Mouse (Mus musculus): Measurements from ENCODE around the gene 2410015M20Rik. TPM values are rescaled to one million over a fixed set of nuclear protein-coding genes. Genes with fewer than 3 reads are reported as not detected.
"Not testable (repeated sequence)": the region's sequence is repeated elsewhere in the genome, so short reads cannot be mapped to it uniquely, and the experiment has no call there.

2410015M20Rik gene
- polyA plus RNA-seq, 1 experiment from 2014 or later = 129 TPM

- not testable (repeated sequence) for H3K9me3 ChIP-seq (replicated peaks; ENCODE audit: control insufficient read depth, low read length); H3K4me2 ChIP-seq (ENCODE audit: low read depth, low read length); H3K9ac ChIP-seq (ENCODE audit: low read depth, low read length); ATAC-seq (ENCODE audit: low read depth); H3K36me3 ChIP-seq (ENCODE audit: control insufficient read depth, insufficient read depth); H3K27me3 ChIP-seq (ENCODE audit: control insufficient read depth, insufficient read depth, low read depth, low read length); H3K27ac ChIP-seq (ENCODE audit: low read length); H3K4me3 ChIP-seq (ENCODE audit: low read depth, low read length)
- peaks cover 21% of the 10 kb centered on the region for H3K4me1 ChIP-seq (ENCODE audit: control insufficient read depth, low read depth, low read length)
- WGBS (ENCODE audit: insufficient replicate concordance) = 69% methylated on average over 26 of the region's 27 CpGs
Measured at GRCm38 (mm10) chr17:56629800-56630781, 20.5 kb upstream of the 2410015M20Rik start.

GRCm38 (mm10) chr17:56627530-56628277 lies 18.1 kb upstream of the 2410015M20Rik start, which contains the start of gene Catsperd:
TSS of gene Catsperd (plus strand) at chr17:56628143.
- Histone ChIP-seq H3K27me3 (ENCODE audit: control insufficient read depth, insufficient read depth, low read depth, low read length) (no peaks in the 10 kb centered on the region), H3K9ac (ENCODE audit: low read depth, low read length) (no peak within 1 kb of the TSS), H3K27ac (ENCODE audit: low read length) (peak within 1 kb of the TSS; percentile 49), H3K4me1 (ENCODE audit: control insufficient read depth, low read depth, low read length) (peaks cover 25% of the 10 kb centered on the region), H3K4me3 (ENCODE audit: low read depth, low read length) (peak within 1 kb of the TSS; percentile 81), H3K4me2 (ENCODE audit: low read depth, low read length) (peak within 1 kb of the TSS; percentile 96), H3K36me3 (ENCODE audit: control insufficient read depth, insufficient read depth) (peaks cover 2% of the 10 kb centered on the region; the same call in 1 of the 2 replicates), H3K9me3 (replicated peaks; ENCODE audit: control insufficient read depth, low read length) (no peaks in the 10 kb centered on the region)
- ATAC-seq (ENCODE audit: low read depth) = no peak
- WGBS (ENCODE audit: insufficient replicate concordance) = 11% methylated on average over 26 of the region's 26 CpGs

GRCm38 (mm10) chr17:56626754-56627470 lies 17.3 kb upstream of the 2410015M20Rik start, which contains the start of gene Lonp1:
TSS of gene Lonp1 (minus strand) at chr17:56626887.
- H3K4me2 ChIP-seq (ENCODE audit: low read depth, low read length) = peak within 1 kb of the TSS; percentile 96
- peak; percentile 90 for ATAC-seq (ENCODE audit: low read depth)
- H3K9ac ChIP-seq (ENCODE audit: low read depth, low read length) = peak within 1 kb of the TSS; percentile 74
- no peaks in the 10 kb centered on the region for H3K9me3 ChIP-seq (replicated peaks; ENCODE audit: control insufficient read depth, low read length)
- H3K36me3 ChIP-seq (ENCODE audit: control insufficient read depth, insufficient read depth) = peaks cover 7% of the 10 kb centered on the region
- peaks cover 25% of the 10 kb centered on the region for H3K4me1 ChIP-seq (ENCODE audit: control insufficient read depth, low read depth, low read length)
- peak within 1 kb of the TSS; percentile 81 for H3K4me3 ChIP-seq (ENCODE audit: low read depth, low read length)
- peak within 1 kb of the TSS; percentile 49 for H3K27ac ChIP-seq (ENCODE audit: low read length)
- under 1% methylated on average over 50 of the region's 51 CpGs for WGBS (ENCODE audit: insufficient replicate concordance)
- no peaks in the 10 kb centered on the region for H3K27me3 ChIP-seq (ENCODE audit: control insufficient read depth, insufficient read depth, low read depth, low read length)

- H3K4me1 ChIP-seq (ENCODE audit: control insufficient read depth, low read depth, low read length) = peaks cover 25% of the 10 kb centered on the region
- ATAC-seq (ENCODE audit: low read depth) = peak; percentile 20; the same call in 1 of the 2 replicates
- no peaks in the 10 kb centered on the region for H3K27me3 ChIP-seq (ENCODE audit: control insufficient read depth, insufficient read depth, low read depth, low read length)
- H3K4me2 ChIP-seq (ENCODE audit: low read depth, low read length) = peak overlapping the region; percentile 96
- WGBS (ENCODE audit: insufficient replicate concordance) = under 1% methylated on average over 32 of the region's 32 CpGs
- H3K9ac ChIP-seq (ENCODE audit: low read depth, low read length) = peak overlapping the region; percentile 74
- 0 out of 2 replicates have a peak overlapping the region, but pooled peaks have one; percentile 9 for H3K27ac ChIP-seq (ENCODE audit: low read length)
- peak overlapping the region; percentile 81 for H3K4me3 ChIP-seq (ENCODE audit: low read depth, low read length)
- H3K36me3 ChIP-seq (ENCODE audit: control insufficient read depth, insufficient read depth) = peaks cover 7% of the 10 kb centered on the region
- no peaks in the 10 kb centered on the region for H3K9me3 ChIP-seq (replicated peaks; ENCODE audit: control insufficient read depth, low read length)
Measured at GRCm38 (mm10) chr17:56626260-56626659, 16.7 kb upstream of the 2410015M20Rik start.

GRCm38 (mm10) chr17:56625495-56625894 lies 15.9 kb upstream of the 2410015M20Rik start:
- Histone ChIP-seq H3K27ac (ENCODE audit: low read length) (no peak overlapping the region), H3K36me3 (ENCODE audit: control insufficient read depth, insufficient read depth) (peaks cover 12% of the 10 kb centered on the region), H3K4me2 (ENCODE audit: low read depth, low read length) (peak overlapping the region; percentile 96), H3K27me3 (ENCODE audit: control insufficient read depth, insufficient read depth, low read depth, low read length) (no peaks in the 10 kb centered on the region), H3K9me3 (replicated peaks; ENCODE audit: control insufficient read depth, low read length) (no peaks in the 10 kb centered on the region), H3K4me1 (ENCODE audit: control insufficient read depth, low read depth, low read length) (peaks cover 25% of the 10 kb centered on the region), H3K9ac (ENCODE audit: low read depth, low read length) (peak overlapping the region; percentile 74; the same call in 1 of the 2 replicates), H3K4me3 (ENCODE audit: low read depth, low read length) (peak overlapping the region; percentile 81)
- WGBS (ENCODE audit: insufficient replicate concordance) = 48% methylated on average over 3 of the region's 3 CpGs
- ATAC-seq (ENCODE audit: low read depth) = no peak

GRCm38 (mm10) chr17:56617628-56618027 lies 8.1 kb upstream of the 2410015M20Rik start:
- 83% methylated on average over 8 of the region's 8 CpGs for WGBS (ENCODE audit: insufficient replicate concordance)
- H3K4me1 ChIP-seq (ENCODE audit: control insufficient read depth, low read depth, low read length) = peaks cover 12% of the 10 kb centered on the region
- no peak overlapping the region for H3K9ac ChIP-seq (ENCODE audit: low read depth, low read length)
- no peak overlapping the region for H3K4me2 ChIP-seq (ENCODE audit: low read depth, low read length)
- H3K27me3 ChIP-seq (ENCODE audit: control insufficient read depth, insufficient read depth, low read depth, low read length) = no peaks in the 10 kb centered on the region
- H3K4me3 ChIP-seq (ENCODE audit: low read depth, low read length) = no peak overlapping the region
- no peak overlapping the region for H3K27ac ChIP-seq (ENCODE audit: low read length)
- no peaks in the 10 kb centered on the region for H3K9me3 ChIP-seq (replicated peaks; ENCODE audit: control insufficient read depth, low read length)
- ATAC-seq (ENCODE audit: low read depth) = no peak
- peaks cover 50% of the 10 kb centered on the region for H3K36me3 ChIP-seq (ENCODE audit: control insufficient read depth, insufficient read depth)

GRCm38 (mm10) chr17:56616725-56617124 lies 7.2 kb upstream of the 2410015M20Rik start:
- no peaks in the 10 kb centered on the region for H3K9me3 ChIP-seq (replicated peaks; ENCODE audit: control insufficient read depth, low read length)
- peaks cover 21% of the 10 kb centered on the region for H3K4me1 ChIP-seq (ENCODE audit: control insufficient read depth, low read depth, low read length)
- no peak overlapping the region for H3K4me2 ChIP-seq (ENCODE audit: low read depth, low read length)
- peaks cover 45% of the 10 kb centered on the region for H3K36me3 ChIP-seq (ENCODE audit: control insufficient read depth, insufficient read depth)
- no peak overlapping the region for H3K9ac ChIP-seq (ENCODE audit: low read depth, low read length)
- H3K27ac ChIP-seq (ENCODE audit: low read length) = no peak overlapping the region
- ATAC-seq (ENCODE audit: low read depth) = no peak
- no peak overlapping the region for H3K4me3 ChIP-seq (ENCODE audit: low read depth, low read length)
- WGBS (ENCODE audit: insufficient replicate concordance) = 72% methylated on average over 3 of the region's 3 CpGs
- no peaks in the 10 kb centered on the region for H3K27me3 ChIP-seq (ENCODE audit: control insufficient read depth, insufficient read depth, low read depth, low read length)

- no peaks in the 10 kb centered on the region for H3K27me3 ChIP-seq (ENCODE audit: control insufficient read depth, insufficient read depth, low read depth, low read length)
- no peak overlapping the region for H3K27ac ChIP-seq (ENCODE audit: low read length)
- H3K9me3 ChIP-seq (replicated peaks; ENCODE audit: control insufficient read depth, low read length) = no peaks in the 10 kb centered on the region
- 76% methylated on average over 4 of the region's 4 CpGs for WGBS (ENCODE audit: insufficient replicate concordance)
- H3K4me2 ChIP-seq (ENCODE audit: low read depth, low read length) = no peak overlapping the region
- no peak overlapping the region for H3K4me3 ChIP-seq (ENCODE audit: low read depth, low read length)
- peaks cover 43% of the 10 kb centered on the region for H3K36me3 ChIP-seq (ENCODE audit: control insufficient read depth, insufficient read depth)
- H3K4me1 ChIP-seq (ENCODE audit: control insufficient read depth, low read depth, low read length) = peaks cover 30% of the 10 kb centered on the region
- ATAC-seq (ENCODE audit: low read depth) = no peak
- H3K9ac ChIP-seq (ENCODE audit: low read depth, low read length) = no peak overlapping the region
Measured at GRCm38 (mm10) chr17:56615792-56616191, 6.2 kb upstream of the 2410015M20Rik start.

Measured in liver, embryonic 16.5 days (tissue).